Mouse (Mus musculus): ENCODE data around the gene Fermt2. TPM values are rescaled to one million over a fixed set of nuclear protein-coding genes. Genes with fewer than 3 reads are reported as not detected.

Gene Fermt2
- polyA plus RNA-seq, 1 experiment from 2014 or later = 206 TPM

GRCm38 (mm10) chr14:45432003-45432402 lies 97.9 kb downstream of the Fermt2 start:
- Histone ChIP-seq H3K4me1 (replicated peaks) (0 out of 2 replicates have a peak, but pooled peaks cover under 1% of the 10 kb centered on the region), H3K36me3 (no peaks in the 10 kb centered on the region), H3K27me3 (replicated peaks) (no peaks in the 10 kb centered on the region), H3K4me3 (no peak overlapping the region), H3K9ac (no peak overlapping the region), H3K4me2 (no peak overlapping the region), H3K9me3 (replicated peaks) (peaks cover 7% of the 10 kb centered on the region), H3K27ac (ENCODE audit: poor library complexity, severe bottlenecking) (no peak overlapping the region)
- 67% methylated on average over 4 of the region's 4 CpGs for WGBS
- ATAC-seq (ENCODE audit: insufficient number of reproducible peaks, low FRiP score) = no peak

- Histone ChIP-seq H3K4me1 (replicated peaks) (no peaks in the 10 kb centered on the region), H3K36me3 (no peaks in the 10 kb centered on the region), H3K9ac (no peak overlapping the region), H3K27ac (ENCODE audit: poor library complexity, severe bottlenecking) (no peak overlapping the region), H3K27me3 (replicated peaks) (no peaks in the 10 kb centered on the region), H3K9me3 (replicated peaks) (peaks cover 11% of the 10 kb centered on the region), H3K4me2 (no peak overlapping the region), H3K4me3 (no peak overlapping the region)
- ATAC-seq (ENCODE audit: insufficient number of reproducible peaks, low FRiP score) = no peak
- 89% methylated on average over 13 of the region's 13 CpGs for WGBS
Measured at GRCm38 (mm10) chr14:45430066-45430842, 99.7 kb downstream of the Fermt2 start.

- Histone ChIP-seq H3K4me2 (no peak overlapping the region), H3K27me3 (replicated peaks) (no peaks in the 10 kb centered on the region), H3K36me3 (no peaks in the 10 kb centered on the region), H3K9ac (no peak overlapping the region), H3K4me3 (no peak overlapping the region), H3K27ac (ENCODE audit: poor library complexity, severe bottlenecking) (no peak overlapping the region), H3K9me3 (replicated peaks) (peaks cover 4% of the 10 kb centered on the region; the same call in 1 of the 2 replicates), H3K4me1 (replicated peaks) (no peaks in the 10 kb centered on the region)
- ATAC-seq (ENCODE audit: insufficient number of reproducible peaks, low FRiP score) = no peak
- WGBS = 5% methylated on average over 5 of the region's 5 CpGs
Measured at GRCm38 (mm10) chr14:45423220-45423619, 106.7 kb downstream of the Fermt2 start.

- Histone ChIP-seq H3K4me3 (no peak overlapping the region), H3K9me3 (replicated peaks) (peaks cover 4% of the 10 kb centered on the region; the same call in 1 of the 2 replicates), H3K4me2 (no peak overlapping the region), H3K27me3 (replicated peaks) (no peaks in the 10 kb centered on the region), H3K9ac (no peak overlapping the region), H3K4me1 (replicated peaks) (no peaks in the 10 kb centered on the region), H3K36me3 (no peaks in the 10 kb centered on the region), H3K27ac (ENCODE audit: poor library complexity, severe bottlenecking) (no peak overlapping the region)
- 62% methylated on average over 4 of the region's 4 CpGs for WGBS
- no peak for ATAC-seq (ENCODE audit: insufficient number of reproducible peaks, low FRiP score)
Measured at GRCm38 (mm10) chr14:45422371-45422770, 107.5 kb downstream of the Fermt2 start.

GRCm38 (mm10) chr14:45419323-45419722 lies 110.6 kb downstream of the Fermt2 start:
- 75% methylated on average over 4 of the region's 4 CpGs for WGBS
- ATAC-seq (ENCODE audit: insufficient number of reproducible peaks, low FRiP score) = no peak
- H3K4me3 ChIP-seq = no peak overlapping the region

GRCm38 (mm10) chr14:45418553-45418952 lies 111.4 kb downstream of the Fermt2 start:
- Histone ChIP-seq H3K27ac (ENCODE audit: poor library complexity, severe bottlenecking) (no peak overlapping the region), H3K4me3 (no peak overlapping the region), H3K9ac (no peak overlapping the region), H3K27me3 (replicated peaks) (no peaks in the 10 kb centered on the region), H3K4me2 (no peak overlapping the region), H3K4me1 (replicated peaks) (no peaks in the 10 kb centered on the region), H3K36me3 (no peaks in the 10 kb centered on the region), H3K9me3 (replicated peaks) (no peaks in the 10 kb centered on the region)
- WGBS = 70% methylated on average over 3 of the region's 3 CpGs
- ATAC-seq (ENCODE audit: insufficient number of reproducible peaks, low FRiP score) = no peak

More at GRCm38 (mm10) chr14:45419323-45419722, 110.6 kb downstream of the Fermt2 start:
- no peak overlapping the region for H3K27ac ChIP-seq (ENCODE audit: poor library complexity, severe bottlenecking)
- no peaks in the 10 kb centered on the region for H3K27me3 ChIP-seq (replicated peaks)
- no peak overlapping the region for H3K4me2 ChIP-seq
- H3K36me3 ChIP-seq = no peaks in the 10 kb centered on the region
- no peaks in the 10 kb centered on the region for H3K9me3 ChIP-seq (replicated peaks)
- no peaks in the 10 kb centered on the region for H3K4me1 ChIP-seq (replicated peaks)
- H3K9ac ChIP-seq = no peak overlapping the region

- Histone ChIP-seq H3K4me1 (replicated peaks) (no peaks in the 10 kb centered on the region), H3K27me3 (replicated peaks) (no peaks in the 10 kb centered on the region), H3K36me3 (no peaks in the 10 kb centered on the region), H3K9me3 (replicated peaks) (no peaks in the 10 kb centered on the region), H3K4me2 (no peak overlapping the region), H3K27ac (ENCODE audit: poor library complexity, severe bottlenecking) (no peak overlapping the region), H3K4me3 (no peak overlapping the region), H3K9ac (no peak overlapping the region)
- 82% methylated on average over 4 of the region's 4 CpGs for WGBS
- ATAC-seq (ENCODE audit: insufficient number of reproducible peaks, low FRiP score) = no peak
Measured at GRCm38 (mm10) chr14:45416265-45416664, 113.7 kb downstream of the Fermt2 start.

Other genes starting within 250 kb of the Fermt2 start
- gene Ero1l, start 211.3 kb downstream of the Fermt2 start, polyA plus RNA-seq (2016; fragmentation: Nextera tagmentation; extraction: Ambion mirVana) = 53.7 and 58.6 TPM in 2 replicates
- gene Psmc6, start 200.3 kb downstream of the Fermt2 start, polyA plus RNA-seq (2016; fragmentation: Nextera tagmentation; extraction: Ambion mirVana) = 132 and 134 TPM in 2 replicates
- 48.6 and 53.9 TPM in 2 replicates for gene Styx, start 179.0 kb downstream of the Fermt2 start, polyA plus RNA-seq (2016; fragmentation: Nextera tagmentation; extraction: Ambion mirVana)
- 30.5 and 33.0 TPM in 2 replicates for gene Gnpnat1, start 125.2 kb downstream of the Fermt2 start, polyA plus RNA-seq (2016; fragmentation: Nextera tagmentation; extraction: Ambion mirVana)
- gene Ddhd1, start 128.0 kb upstream of the Fermt2 start, polyA plus RNA-seq (2016; fragmentation: Nextera tagmentation; extraction: Ambion mirVana) = 12.6 and 16.3 TPM in 2 replicates